Mouse (Mus musculus): Measurements from ENCODE around the gene Lpp.

Gene Lpp

DNA sequence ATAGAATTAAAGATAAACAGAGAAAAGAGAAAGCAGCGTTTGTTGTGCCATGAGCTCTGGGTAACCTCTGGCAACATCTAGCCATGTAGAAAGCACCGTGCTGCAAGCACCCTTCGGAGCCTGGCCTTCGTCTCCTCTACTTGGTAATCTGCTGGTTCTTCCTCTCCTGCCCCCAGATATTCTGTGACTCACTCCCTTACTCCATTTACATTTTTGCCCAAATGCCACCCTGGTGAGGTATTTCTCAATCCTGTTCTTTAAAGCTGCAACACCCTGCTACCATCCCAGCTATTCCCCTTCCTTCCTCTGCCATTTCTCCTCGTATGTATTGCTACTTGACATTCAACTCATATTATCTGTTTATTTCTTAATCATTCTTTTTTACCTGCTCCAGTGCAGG lies 263.4 kb downstream of the Lpp start:
- no peak for DNase-seq (ENCODE audit: low read depth in 1 of 2, low spot score in 2 of 2)

DNA sequence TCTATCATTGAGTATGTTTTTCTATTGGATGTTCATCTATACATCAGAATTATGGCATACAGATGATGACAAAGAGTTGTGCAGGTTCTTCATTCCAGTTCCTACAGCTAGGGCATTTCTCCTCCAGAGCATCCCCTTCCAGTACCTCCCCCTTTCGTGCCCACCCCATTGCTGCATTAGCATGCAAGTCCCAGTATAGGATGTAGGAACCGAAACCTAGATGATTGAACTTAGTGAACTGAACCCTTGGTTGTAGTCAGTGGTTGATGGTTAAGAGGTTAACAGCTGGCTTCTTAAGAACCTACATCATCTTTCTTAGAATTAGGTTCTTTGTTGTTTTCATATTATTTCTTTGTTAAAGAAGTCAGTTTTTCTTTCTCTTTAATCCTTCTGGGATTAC lies 265.7 kb downstream of the Lpp start:
- DNase-seq (ENCODE audit: low read depth in 1 of 2, low spot score in 2 of 2) = no peak

DNA sequence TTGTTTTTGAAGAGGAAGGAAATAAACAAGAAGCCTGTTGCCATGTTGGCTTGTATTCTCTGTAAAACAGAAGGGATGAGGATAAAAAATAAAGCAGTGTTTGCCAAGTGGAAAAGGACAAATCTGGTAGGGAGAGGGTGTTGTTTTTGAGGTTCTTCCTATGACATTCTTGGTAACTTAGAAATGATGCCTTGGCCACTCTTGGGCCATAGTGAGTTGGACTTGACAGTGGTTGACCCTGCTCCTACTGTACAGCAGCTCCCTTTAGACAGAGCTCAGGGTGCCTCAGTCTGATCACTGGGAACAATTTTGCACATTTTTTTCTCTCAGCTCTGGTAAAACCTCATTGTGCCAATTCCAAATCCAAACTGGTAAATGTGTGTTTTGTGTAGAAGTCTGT lies 270.8 kb downstream of the Lpp start:
- DNase-seq (ENCODE audit: low read depth in 1 of 2, low spot score in 2 of 2) = no peak

DNA sequence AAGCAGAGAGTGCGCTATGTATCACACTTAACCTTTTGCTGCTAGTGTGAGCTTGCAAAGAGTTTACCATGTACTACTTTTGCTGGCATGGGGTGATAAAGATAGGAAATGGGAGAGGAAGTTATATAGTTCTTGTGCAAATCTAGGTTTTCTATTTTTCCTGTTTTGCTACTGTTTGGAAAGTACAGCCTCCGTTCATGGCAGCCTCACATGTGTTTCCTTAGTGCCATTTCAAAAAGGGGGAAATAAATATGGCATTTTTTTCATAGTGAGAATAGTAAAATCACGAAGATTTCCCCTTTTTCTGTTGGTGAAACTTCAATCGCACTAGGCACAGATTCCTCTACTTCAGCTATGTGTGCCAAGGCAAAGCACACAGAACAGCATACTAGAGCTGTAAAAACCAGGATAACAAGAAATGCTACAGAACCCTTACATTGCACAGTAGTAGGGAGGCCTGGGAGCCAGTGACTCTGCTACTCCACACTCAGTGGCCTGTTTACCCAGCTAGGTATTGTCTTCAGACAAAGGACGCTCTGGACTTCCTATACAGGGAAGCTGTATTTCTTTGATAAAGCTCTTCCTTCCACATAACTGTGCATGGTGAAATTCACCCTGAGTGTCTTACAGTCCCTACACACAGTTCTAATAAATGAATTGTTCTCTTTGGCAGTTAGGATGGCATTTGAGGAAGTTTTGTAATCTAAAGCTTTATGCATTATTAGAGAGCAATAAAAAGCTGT lies 276.6 kb downstream of the Lpp start:
- no peak for DNase-seq (ENCODE audit: low read depth in 1 of 2, low spot score in 2 of 2)

GRCm38 (mm10) chr16:24678942-24679341 lies 285.6 kb downstream of the Lpp start:
- DNase-seq (ENCODE audit: low read depth in 1 of 2, low spot score in 2 of 2) = no peak

- no peak for DNase-seq (ENCODE audit: low read depth in 1 of 2, low spot score in 2 of 2)
These were observed 301.8 kb downstream of the Lpp start for GRCm38 (mm10) chr16:24695062-24695461.

DNA sequence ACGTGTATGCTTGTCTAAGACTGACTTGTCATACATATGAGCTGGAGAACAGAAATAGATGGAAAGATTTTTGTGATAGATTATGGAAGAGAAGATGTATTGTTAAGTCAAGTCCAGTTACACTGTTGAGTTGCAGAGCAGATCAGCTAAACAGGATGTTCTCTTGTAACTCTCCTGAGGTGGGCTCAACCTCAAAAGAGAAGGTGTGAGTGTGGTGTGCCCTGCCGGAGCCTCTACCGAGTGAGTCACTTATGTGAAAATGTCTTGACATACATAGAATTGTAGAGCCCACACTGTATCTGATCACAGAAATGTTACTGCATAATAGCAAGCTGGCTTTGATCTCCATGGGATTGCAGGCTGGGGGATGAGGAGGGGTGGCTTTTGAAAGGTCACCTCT lies 310.9 kb downstream of the Lpp start:
- DNase-seq (ENCODE audit: low read depth in 1 of 2, low spot score in 2 of 2) = no peak

- DNase-seq (ENCODE audit: low read depth in 1 of 2, low spot score in 2 of 2) = no peak
These were observed 330.3 kb downstream of the Lpp start for GRCm38 (mm10) chr16:24723641-24724040.

DNA sequence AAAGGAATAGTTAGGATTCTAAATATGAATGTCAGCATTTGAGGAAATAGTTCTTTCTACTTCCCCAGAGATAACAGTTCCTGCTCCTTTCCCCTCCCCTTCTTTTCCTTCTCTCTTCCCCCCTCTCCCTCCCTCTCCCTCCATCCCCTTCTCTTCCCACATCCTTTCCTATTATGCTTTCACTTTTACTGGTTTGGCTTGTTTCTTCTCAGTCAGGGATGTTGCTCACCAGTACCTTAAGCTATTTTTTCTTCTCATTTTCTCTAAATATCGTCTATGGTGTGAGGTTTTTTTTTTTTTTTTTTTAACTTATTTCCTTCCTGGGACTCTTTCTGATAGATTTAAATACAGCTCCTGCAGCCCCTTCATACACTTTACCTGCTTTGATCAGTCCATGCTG lies 339.4 kb downstream of the Lpp start:
- DNase-seq (ENCODE audit: low read depth in 1 of 2, low spot score in 2 of 2) = no peak

- no peak for DNase-seq (ENCODE audit: low read depth in 1 of 2, low spot score in 2 of 2)
These were observed 340.0 kb downstream of the Lpp start for GRCm38 (mm10) chr16:24733321-24733720.

GRCm38 (mm10) chr16:24735754-24736153 lies 342.4 kb downstream of the Lpp start:
- DNase-seq (ENCODE audit: low read depth in 1 of 2, low spot score in 2 of 2) = no peak

GRCm38 (mm10) chr16:24737362-24738057 lies 344.2 kb downstream of the Lpp start:
- no peak for DNase-seq (ENCODE audit: low read depth in 1 of 2, low spot score in 2 of 2)

DNA sequence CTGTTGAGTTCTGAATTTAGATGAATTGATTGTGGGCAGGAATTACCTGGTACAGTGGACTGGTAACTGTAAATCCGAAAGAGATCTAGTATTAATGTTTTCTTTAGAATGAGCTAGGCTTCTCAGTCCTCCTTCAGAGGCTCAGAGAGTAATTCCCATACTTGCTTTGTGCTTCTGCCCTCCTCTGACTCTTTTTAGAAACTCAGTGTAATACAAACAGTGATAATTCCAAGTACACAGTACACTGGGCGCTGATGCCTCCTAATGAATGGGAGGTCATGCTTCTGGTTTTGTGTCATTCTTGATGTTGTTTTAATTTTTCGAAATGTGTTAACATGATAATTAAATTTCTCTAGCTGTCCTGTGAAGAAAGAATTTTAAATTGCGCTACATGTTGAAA lies 347.4 kb downstream of the Lpp start:
- DNase-seq (ENCODE audit: low read depth in 1 of 2, low spot score in 2 of 2) = no peak

- no peak for DNase-seq (ENCODE audit: low read depth in 1 of 2, low spot score in 2 of 2)
These were observed 356.5 kb downstream of the Lpp start for GRCm38 (mm10) chr16:24749816-24750215.

GRCm38 (mm10) chr16:24756141-24756540 lies 362.8 kb downstream of the Lpp start:
- no peak for DNase-seq (ENCODE audit: low read depth in 1 of 2, low spot score in 2 of 2)

- no peak for DNase-seq (ENCODE audit: low read depth in 1 of 2, low spot score in 2 of 2)
These were observed 372.7 kb downstream of the Lpp start for GRCm38 (mm10) chr16:24766051-24766450.

GRCm38 (mm10) chr16:24766596-24766995 lies 373.3 kb downstream of the Lpp start:
- DNase-seq (ENCODE audit: low read depth in 1 of 2, low spot score in 2 of 2) = no peak

GRCm38 (mm10) chr16:24777053-24777452 lies 383.7 kb downstream of the Lpp start:
- DNase-seq (ENCODE audit: low read depth in 1 of 2, low spot score in 2 of 2) = no peak

DNA sequence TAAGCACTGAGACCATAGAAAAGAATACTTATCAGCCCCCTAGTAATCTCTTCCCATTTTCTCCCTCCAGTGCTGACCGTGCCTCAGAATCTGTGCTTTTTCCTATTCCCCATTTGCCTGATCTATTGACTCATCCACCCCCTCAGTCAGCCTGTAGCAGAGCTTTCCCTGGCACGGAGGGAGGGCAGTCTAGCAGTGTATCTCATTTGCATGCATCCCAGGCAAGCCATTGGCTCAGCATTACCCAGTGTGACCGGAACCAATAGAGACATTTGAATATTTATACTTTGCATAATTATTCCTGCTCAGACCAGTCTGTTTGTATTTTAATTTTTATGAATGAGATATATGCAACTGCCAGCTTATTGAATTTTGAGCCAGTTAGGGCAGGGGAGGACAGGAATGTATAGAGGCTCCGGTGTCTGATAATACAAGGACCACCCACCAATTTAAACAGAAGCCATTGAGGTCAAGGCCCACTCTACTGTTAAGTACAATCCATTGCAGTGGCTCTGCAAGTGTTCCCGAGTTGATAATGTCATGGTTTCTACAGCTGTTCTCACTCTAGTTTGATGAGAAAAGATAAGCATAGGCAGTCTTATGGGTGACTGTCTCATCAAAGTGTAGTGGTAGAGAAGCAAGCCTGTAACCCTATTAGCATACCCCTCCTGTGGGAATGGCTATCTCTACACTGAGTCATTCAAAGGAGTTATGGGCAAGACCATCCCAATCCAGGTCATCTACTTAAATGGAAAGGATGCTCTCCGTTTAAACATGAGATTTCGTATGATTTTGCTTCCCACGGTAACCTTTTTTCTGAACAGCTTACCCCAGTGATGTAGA lies 385.3 kb downstream of the Lpp start:
- DNase-seq (ENCODE audit: low read depth in 1 of 2, low spot score in 2 of 2) = no peak

DNA sequence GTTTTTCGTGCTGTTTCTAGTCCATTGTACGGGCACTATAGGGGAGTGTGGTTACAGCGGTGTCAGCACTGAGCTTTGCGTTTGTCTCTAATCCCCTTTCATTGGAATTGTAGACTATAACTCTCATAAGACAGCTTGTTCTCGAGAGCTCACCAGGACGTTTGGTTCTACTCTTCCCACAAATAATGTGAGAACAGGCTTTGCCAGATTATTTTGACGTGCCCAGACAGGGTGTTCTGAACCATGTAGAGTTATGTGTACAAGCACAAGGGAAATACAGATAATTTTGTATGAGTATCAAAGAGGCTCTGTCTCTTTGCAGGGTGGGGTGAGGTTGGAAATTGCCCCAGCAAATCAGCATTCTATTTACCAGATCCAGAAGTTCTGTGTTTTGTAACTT lies 387.2 kb downstream of the Lpp start:
- no peak for DNase-seq (ENCODE audit: low read depth in 1 of 2, low spot score in 2 of 2)

DNA sequence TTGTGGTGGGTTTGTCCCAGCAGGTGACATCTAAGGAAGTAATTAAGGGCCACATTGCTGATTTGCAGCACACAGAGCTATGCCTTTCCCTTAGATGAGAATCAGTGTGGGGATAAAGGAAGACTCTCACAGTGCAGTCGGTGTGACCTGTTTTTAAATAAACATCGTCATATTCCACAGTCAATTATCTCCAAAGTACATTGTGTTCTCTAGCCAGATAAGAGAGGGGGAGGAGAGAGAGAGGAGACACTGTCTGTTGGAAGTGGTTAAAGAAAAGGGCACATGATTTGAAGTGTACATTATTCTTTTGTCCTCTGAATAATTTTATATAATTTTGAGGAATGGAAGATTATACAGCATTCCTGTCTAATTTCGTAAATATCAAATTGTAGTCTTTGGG lies 388.6 kb downstream of the Lpp start:
- DNase-seq (ENCODE audit: low read depth in 1 of 2, low spot score in 2 of 2) = no peak

GRCm38 (mm10) chr16:24785651-24786050 lies 392.3 kb downstream of the Lpp start:
- DNase-seq (ENCODE audit: low read depth in 1 of 2, low spot score in 2 of 2) = no peak

Data from monocyte, adult 2 months (primary cell).